Mouse (Mus musculus) CH12.LX (cell line): ENCODE measurements around the gene Ddx41. TPM values are rescaled to one million over a fixed set of nuclear protein-coding genes. Genes with fewer than 3 reads are reported as not detected.

Source experiments
- DNase-seq: peaks from one replicate; pipeline ENCODE4 v3.0.0-alpha.2; 2013; ENCODE audit errors: extremely low read depth
- H3K27ac ChIP-seq: 2 replicates; pipeline ENCODE4 v1.5.1; 2012; ENCODE audit warnings: low read depth, mild to moderate bottlenecking, control low read depth, moderate library complexity; ENCODE audit not compliant: insufficient read depth
- H3K27me3 ChIP-seq: replicated peaks from 2 replicates; pipeline ENCODE3; 2012; ENCODE audit warnings: inconsistent platforms
- H3K36me3 ChIP-seq, 2 experiments: replicated peaks in 1 of 2; 2 replicates each; pipeline versions ENCODE3 to v1.6.1; 2012; ENCODE audit warnings: inconsistent platforms in 1 of 2, low read length in 1 of 2, mild to moderate bottlenecking in 1 of 2, mixed read lengths in 1 of 2, moderate library complexity in 1 of 2; ENCODE audit not compliant: control insufficient read depth in 1 of 2, insufficient read depth in 1 of 2
- H3K4me1 ChIP-seq, 2 experiments: 2 replicates each; pipeline ENCODE4 v1.6.1; 2012; ENCODE audit warnings: inconsistent platforms in 1 of 2, moderate library complexity in 1 of 2; ENCODE audit not compliant: insufficient read depth in 2 of 2, control insufficient read depth in 1 of 2
- H3K4me2 ChIP-seq: 2 replicates; pipeline ENCODE4 v1.6.1; 2012; ENCODE audit warnings: low read depth, mild to moderate bottlenecking, control low read depth; ENCODE audit not compliant: poor library complexity, insufficient read depth, severe bottlenecking
- H3K4me3 ChIP-seq, 3 experiments: fragments of 150-350 bp in 1 of 3; sonication (generic) in 1 of 3; replicated peaks in 1 of 3; 2 replicates each; pipeline versions ENCODE3 to v1.5.1; 2011 to 2012; ENCODE audit warnings: low read depth in 2 of 3, low read length in 2 of 3, mild to moderate bottlenecking in 2 of 3, moderate library complexity in 2 of 3, control low read depth in 1 of 3, improper control_type of control experiment in 1 of 3, inconsistent platforms in 1 of 3, mixed read lengths in 1 of 3; ENCODE audit not compliant: poor library complexity in 1 of 3
- H3K79me2 ChIP-seq: replicated peaks from 2 replicates; pipeline ENCODE4 v1.6.1; 2012; ENCODE audit warnings: mild to moderate bottlenecking, moderate library complexity; ENCODE audit not compliant: control insufficient read depth, poor library complexity, insufficient read depth, severe bottlenecking; ENCODE audit errors: extremely low read depth
- H3K9ac ChIP-seq: 2 replicates; pipeline ENCODE4 v1.6.1; 2012; ENCODE audit warnings: low read depth, mild to moderate bottlenecking, control low read depth, moderate library complexity; ENCODE audit not compliant: insufficient read depth
- H3K9me3 ChIP-seq: replicated peaks from 2 replicates; pipeline ENCODE3; 2012; ENCODE audit warnings: low read length, inconsistent platforms, mixed read lengths
- CHD2 ChIP-seq: IDR thresholded peaks from 2 replicates; pipeline ENCODE4 v1.6.1; 2011; ENCODE audit warnings: low read length, improper control_type of control experiment
- E2F4 ChIP-seq: IDR thresholded peaks from 2 replicates; pipeline ENCODE4 v1.6.1; 2011; ENCODE audit warnings: low read depth, low read length, improper control_type of control experiment; ENCODE audit not compliant: insufficient replicate concordance
- ETS1 ChIP-seq: conservative IDR thresholded peaks from 2 replicates; pipeline ENCODE4 v1.6.1; 2012; ENCODE audit warnings: low read depth, mild to moderate bottlenecking, inconsistent platforms, low read length, improper control_type of control experiment, moderate library complexity
- GABPA ChIP-seq: IDR thresholded peaks from 2 replicates; pipeline ENCODE4 v1.6.1; 2012; ENCODE audit warnings: low read depth, low read length, improper control_type of control experiment, inconsistent platforms; ENCODE audit not compliant: insufficient replicate concordance
- HCFC1 ChIP-seq: IDR thresholded peaks from 2 replicates; pipeline ENCODE4 v1.6.1; 2012; ENCODE audit warnings: low read depth, mild to moderate bottlenecking, inconsistent platforms, low read length, improper control_type of control experiment
- JUN ChIP-seq: IDR thresholded peaks from 2 replicates; pipeline ENCODE4 v1.6.1; 2011; ENCODE audit warnings: low read depth, mild to moderate bottlenecking, low read length, improper control_type of control experiment, moderate library complexity; ENCODE audit not compliant: insufficient read depth
- KAT2A ChIP-seq: IDR thresholded peaks from 2 replicates; pipeline ENCODE4 v1.6.1; 2012; ENCODE audit warnings: low read length, improper control_type of control experiment, inconsistent platforms; ENCODE audit not compliant: insufficient replicate concordance
- MAFK ChIP-seq: IDR thresholded peaks from 2 replicates; pipeline ENCODE4 v1.6.1; 2011; ENCODE audit warnings: low read length, improper control_type of control experiment; ENCODE audit not compliant: insufficient replicate concordance
- MAX ChIP-seq: IDR thresholded peaks from 2 replicates; pipeline ENCODE4 v1.6.1; 2011; ENCODE audit warnings: low read length, improper control_type of control experiment
- MAZ ChIP-seq: IDR thresholded peaks from 2 replicates; pipeline ENCODE4 v1.6.1; 2012; ENCODE audit warnings: low read depth, mild to moderate bottlenecking, inconsistent platforms, low read length, improper control_type of control experiment, moderate library complexity
- MEF2A ChIP-seq: IDR thresholded peaks from 2 replicates; pipeline ENCODE4 v1.6.1; 2014; ENCODE audit warnings: low read depth, mild to moderate bottlenecking, inconsistent platforms, low read length, improper control_type of control experiment, borderline replicate concordance
- MXI1 ChIP-seq: IDR thresholded peaks from 2 replicates; pipeline ENCODE4 v1.6.1; 2011; ENCODE audit warnings: mild to moderate bottlenecking, low read depth, low read length, improper control_type of control experiment
- MYC ChIP-seq: IDR thresholded peaks from 2 replicates; pipeline ENCODE4 v1.6.1; 2011; ENCODE audit warnings: low read depth, mild to moderate bottlenecking, improper control_type of control experiment, low read length
- NELFE ChIP-seq: IDR thresholded peaks from 2 replicates; pipeline ENCODE4 v1.6.1; 2011; ENCODE audit warnings: low read depth, low read length, improper control_type of control experiment
- NRF1 ChIP-seq: IDR thresholded peaks from 2 replicates; pipeline ENCODE4 v1.6.1; 2014; ENCODE audit warnings: low read depth, mild to moderate bottlenecking, inconsistent platforms, low read length, improper control_type of control experiment, moderate library complexity
- PAX5 ChIP-seq: IDR thresholded peaks from 2 replicates; pipeline ENCODE4 v1.6.1; 2012; ENCODE audit warnings: low read length, inconsistent platforms, mixed read lengths
- POLR2A ChIP-seq: IDR thresholded peaks from 2 replicates; pipeline ENCODE4 v1.6.1; 2011; ENCODE audit warnings: low read depth, mild to moderate bottlenecking, improper control_type of control experiment, low read length
- POLR2AphosphoS2 ChIP-seq: IDR thresholded peaks from 2 replicates; pipeline ENCODE4 v1.6.1; 2011; ENCODE audit warnings: low read depth, low read length, improper control_type of control experiment
- SMC3 ChIP-seq: IDR thresholded peaks from 2 replicates; pipeline ENCODE4 v1.6.1; 2011; ENCODE audit warnings: low read depth, low read length, improper control_type of control experiment
- TBP ChIP-seq: conservative IDR thresholded peaks from 2 replicates; pipeline ENCODE4 v1.6.1; 2011; ENCODE audit warnings: low read depth, low read length, improper control_type of control experiment
- TCF12 ChIP-seq: IDR thresholded peaks from 2 replicates; pipeline ENCODE4 v1.6.1; 2014; ENCODE audit warnings: low read depth, mild to moderate bottlenecking, inconsistent platforms, low read length, improper control_type of control experiment
- USF1 ChIP-seq: IDR thresholded peaks from 2 replicates; pipeline ENCODE4 v1.6.1; 2014; ENCODE audit warnings: low read depth, mild to moderate bottlenecking, inconsistent platforms, low read length, improper control_type of control experiment
- USF2 ChIP-seq: conservative IDR thresholded peaks from 2 replicates; pipeline ENCODE4 v1.6.1; 2011; ENCODE audit warnings: low read depth, low read length, improper control_type of control experiment
- ZKSCAN1 ChIP-seq: IDR thresholded peaks from 2 replicates; pipeline ENCODE4 v1.6.1; 2012; ENCODE audit warnings: low read depth, inconsistent platforms, low read length, improper control_type of control experiment, borderline replicate concordance
- ZMIZ1 ChIP-seq: IDR thresholded peaks from 2 replicates; pipeline ENCODE4 v1.6.1; 2012; ENCODE audit warnings: low read depth, mild to moderate bottlenecking, inconsistent platforms, low read length, improper control_type of control experiment
- ZNF384 ChIP-seq: IDR thresholded peaks from 2 replicates; pipeline ENCODE4 v1.6.1; 2012; ENCODE audit warnings: low read depth, low read length, improper control_type of control experiment, inconsistent platforms
- dilution Hi-C: fragments of 300-500 bp; cut with MboI; formaldehyde crosslinking; loops from 2 replicates; pipeline ENCODE4 v1.14.3; 2020; ENCODE audit warnings: low sequenced_read_pairs; ENCODE audit not compliant: extremely low pct_unique_long_range_greater_than_20kb, extremely low pct_ligation_motif_present
- in situ Hi-C: fragments of 300-500 bp; cut with MboI; formaldehyde crosslinking; loops from 3 replicates; pipeline ENCODE4 v1.14.3; 2019; ENCODE audit warnings: low sequenced_read_pairs, low pct_ligation_motif_present, low pct_unique_long_range_greater_than_20kb, mixed read lengths
- polyA plus RNA-seq: library from polyadenylated mRNA; unstranded; fragments of >175 nt; gene quantifications from 2 replicates; pipeline ENCODE4 v1.2.1, GENCODE M21; 2012; ENCODE audit warnings: low read depth; ENCODE audit not compliant: insufficient read length
- total RNA-seq, 2 experiments: library from RNA; depleted of rRNA; stranded (reverse); fragments of 300-350 nt in 1 of 2; fragments of >200 nt in 1 of 2; gene quantifications; 2 replicates each; pipeline ENCODE4 v1.2.3; 2012 to 2014

Ddx41 gene
- total and polyA plus RNA-seq, 3 experiments: 56.6 to 107 (median 95.3) TPM

- Histone ChIP-seq H3K4me2 (peak within 1 kb of the TSS; percentile 75), H3K9me3 (peaks cover 10% of the 10 kb centered on the region), H3K9ac (peak within 1 kb of the TSS; percentile 98), H3K27me3 (no peaks in the 10 kb centered on the region), H3K4me1 (peaks cover 8 to 22% of the 10 kb centered on the region in 2 experiments), H3K27ac (no peak within 1 kb of the TSS), H3K36me3 (peaks cover 5 to 32% of the 10 kb centered on the region in 2 experiments), H3K4me3 (peak within 1 kb of the TSS; percentile 71 to 94 (median 94)), H3K79me2 (peaks cover 16% of the 10 kb centered on the region)
- dilution Hi-C loops (no loop called here), in situ Hi-C loops (no loop called here)
- DNase-seq: peak; percentile 88
- no peak for TF ChIP-seq MYC
- TF ChIP-seq USF2: no peak
- no peak for TF ChIP-seq SMC3
- peak; percentile 85 for TF ChIP-seq NRF1
- no peak for TF ChIP-seq PAX5
- TF ChIP-seq TCF12: peak; percentile 51; the same call in 1 of the 2 replicates
- no peak for TF ChIP-seq MXI1
- TF ChIP-seq TBP: 0 out of 2 replicates have a peak, but pooled peaks have one; percentile 30
- TF ChIP-seq JUN: no peak
- TF ChIP-seq MEF2A: no peak
- TF ChIP-seq POLR2AphosphoS2: no peak
- TF ChIP-seq ZNF384: no peak
- TF ChIP-seq POLR2A: peak; percentile 81
- TF ChIP-seq HCFC1: peak; percentile 90
- no peak for TF ChIP-seq ETS1
- TF ChIP-seq USF1: no peak
- TF ChIP-seq ZKSCAN1: no peak
- peak; percentile 26 for TF ChIP-seq CHD2
- TF ChIP-seq GABPA: no peak; the same call in 1 of the 2 replicates
- TF ChIP-seq ZMIZ1: no peak
- 0 out of 2 replicates have a peak, but pooled peaks have one; percentile 30 for TF ChIP-seq MAFK
- no peak for TF ChIP-seq E2F4
- TF ChIP-seq NELFE: peak; percentile 72
- TF ChIP-seq KAT2A: peak; percentile 77; the same call in 1 of the 2 replicates
- TF ChIP-seq MAX: 0 out of 2 replicates have a peak, but pooled peaks have one; percentile 10
- TF ChIP-seq MAZ: no peak
These were observed 34.7 kb upstream of the Ddx41 start, which contains the start of gene Fam193b for GRCm38 (mm10) chr13:55571027-55571751. Gene Fam193b (minus strand): TSS chr13:55571120.
